Mouse (Mus musculus) c-Kit-negative CD71-positive TER-119-positive erythroid progenitor cells, embryonic 14.5 days (primary cell): ENCODE results near the gene H2-M10.6.
"Not testable (repeated sequence)": the region's sequence is repeated elsewhere in the genome, so short reads cannot be mapped to it uniquely, and the experiment has no call there.

Experiments used
- DNase-seq: peaks from one replicate; pipeline ENCODE4 v3.0.0-alpha.2; 2013; ENCODE audit warnings: low read depth, low spot score

Gene H2-M10.6

GRCm38 (mm10) chr17:36811871-36812270 is at the start of gene H2-M10.6:
Gene H2-M10.6, plus strand, starts transcription at chr17:36812171.
- no peak for DNase-seq

DNA sequence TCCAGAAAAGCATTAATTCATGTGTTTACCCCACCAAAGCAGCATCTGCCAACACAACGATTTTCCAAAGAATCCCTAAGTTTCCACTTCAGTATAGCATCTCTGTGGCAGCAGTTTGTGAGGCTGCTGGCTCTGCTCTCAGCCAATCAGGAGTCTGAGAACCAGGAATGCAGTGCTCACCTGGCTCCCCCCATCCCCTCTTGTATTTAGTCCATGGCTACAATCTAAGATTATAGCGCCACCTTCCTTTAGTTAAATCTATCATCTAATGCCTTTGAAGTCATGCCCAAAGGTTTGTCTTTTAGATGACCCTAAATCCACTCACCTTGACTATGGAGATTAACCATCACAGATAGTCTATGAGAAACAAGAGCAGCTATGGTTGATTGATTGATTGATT is 48.2 kb upstream of the H2-M10.6 start:
- DNase-seq, result no peak

DNA sequence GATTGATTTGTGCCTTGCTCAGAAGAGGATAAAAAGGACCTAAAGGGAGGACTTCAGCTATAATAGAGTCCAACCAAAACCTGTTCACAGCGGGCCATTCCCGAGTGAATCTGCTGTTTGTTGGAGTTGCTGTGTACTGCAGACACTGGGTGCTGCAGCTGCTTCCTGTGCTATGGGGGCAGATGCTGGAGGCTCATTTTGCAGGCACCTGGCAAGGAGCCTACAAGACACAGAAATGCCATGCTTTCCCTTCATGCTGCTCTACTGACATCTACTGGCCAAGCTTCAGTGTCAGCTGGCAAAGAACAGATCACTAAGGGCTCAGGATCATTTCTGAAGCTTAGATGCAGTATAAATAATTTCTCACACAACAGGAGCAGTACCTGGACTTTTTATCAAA is 47.7 kb upstream of the H2-M10.6 start:
- not testable (repeated sequence) for DNase-seq

GRCm38 (mm10) chr17:36765403-36765802 is 46.6 kb upstream of the H2-M10.6 start:
- DNase-seq, result not testable (repeated sequence)

GRCm38 (mm10) chr17:36772610-36773009 is 39.4 kb upstream of the H2-M10.6 start, which contains the start of gene H2-M10.5:
Gene H2-M10.5, plus strand, starts transcription at chr17:36772910.
- not testable (repeated sequence) for DNase-seq

- no peak for DNase-seq
Observed at GRCm38 (mm10) chr17:36781533-36781932, 30.4 kb upstream of the H2-M10.6 start.

- not testable (repeated sequence) for DNase-seq
Observed at GRCm38 (mm10) chr17:36786483-36786886, 25.5 kb upstream of the H2-M10.6 start.

- DNase-seq, result no peak
Observed at GRCm38 (mm10) chr17:36788351-36788750, 23.6 kb upstream of the H2-M10.6 start.

DNA sequence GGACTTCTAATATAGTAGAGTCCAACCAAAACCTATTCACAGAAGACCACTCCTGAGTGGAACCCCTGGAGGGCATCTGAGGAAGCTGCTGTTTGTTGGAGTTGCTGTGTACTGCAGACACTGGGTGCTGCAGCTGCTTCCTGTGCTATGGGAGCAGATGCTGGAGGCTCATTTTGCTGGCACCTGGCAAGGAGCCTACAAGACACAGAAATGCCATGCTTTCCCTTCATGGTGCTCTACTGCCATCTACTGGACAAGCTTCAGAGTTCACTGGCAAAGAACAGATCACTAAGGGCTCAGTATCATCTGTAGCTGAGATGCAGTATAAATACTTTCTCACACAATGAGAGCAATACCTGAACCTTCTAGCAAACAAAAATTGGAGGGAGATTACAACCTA is 23.2 kb upstream of the H2-M10.6 start:
- DNase-seq, result peak; percentile 17

GRCm38 (mm10) chr17:36799493-36799892 is 12.5 kb upstream of the H2-M10.6 start:
- DNase-seq, result no peak

GRCm38 (mm10) chr17:36799921-36800462 is 12.0 kb upstream of the H2-M10.6 start:
- not testable (repeated sequence) for DNase-seq

DNA sequence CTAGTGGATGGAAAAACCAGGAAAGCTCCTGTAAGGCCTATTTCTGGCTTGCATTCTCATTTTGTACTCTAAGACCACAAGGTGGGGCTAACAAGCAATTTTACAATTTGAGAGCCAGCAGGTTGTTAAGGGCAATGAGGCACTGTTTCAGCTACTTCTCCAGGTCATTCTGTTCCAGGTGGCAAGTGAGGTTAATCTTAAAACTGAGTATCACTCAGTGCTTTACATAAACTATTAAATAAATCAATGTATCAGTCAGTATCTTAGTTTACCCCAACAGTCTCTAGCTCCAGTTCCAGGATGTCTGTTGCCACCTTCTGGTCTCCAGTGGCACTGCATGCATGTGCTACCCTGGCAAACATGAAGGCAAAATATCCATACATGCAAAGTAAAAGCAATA is 12.0 kb downstream of the H2-M10.6 start:
- DNase-seq, result no peak

DNA sequence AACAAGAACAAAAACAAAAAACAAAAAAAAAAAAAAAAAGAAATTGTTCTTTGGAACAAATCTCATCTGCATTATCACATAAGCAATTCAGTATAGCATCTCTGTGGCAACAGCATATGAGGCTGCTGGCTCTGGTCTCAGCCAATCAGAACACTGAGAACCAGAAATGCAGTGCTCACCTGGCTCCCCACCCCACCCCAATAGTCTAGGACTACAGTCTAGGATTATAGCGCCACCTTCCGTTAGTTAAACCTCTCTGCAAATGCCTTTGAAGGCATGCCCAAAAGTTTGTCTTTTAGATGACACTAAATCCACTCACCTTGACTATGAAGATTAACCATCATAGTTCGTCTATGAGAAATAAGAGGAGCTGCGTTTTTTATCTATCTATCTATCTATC is 13.6 kb downstream of the H2-M10.6 start:
- no peak for DNase-seq

- not testable (repeated sequence) for DNase-seq
Observed at GRCm38 (mm10) chr17:36826002-36826401, 14.0 kb downstream of the H2-M10.6 start.

- no peak for DNase-seq
Observed at GRCm38 (mm10) chr17:36828488-36828887, 16.5 kb downstream of the H2-M10.6 start.

DNA sequence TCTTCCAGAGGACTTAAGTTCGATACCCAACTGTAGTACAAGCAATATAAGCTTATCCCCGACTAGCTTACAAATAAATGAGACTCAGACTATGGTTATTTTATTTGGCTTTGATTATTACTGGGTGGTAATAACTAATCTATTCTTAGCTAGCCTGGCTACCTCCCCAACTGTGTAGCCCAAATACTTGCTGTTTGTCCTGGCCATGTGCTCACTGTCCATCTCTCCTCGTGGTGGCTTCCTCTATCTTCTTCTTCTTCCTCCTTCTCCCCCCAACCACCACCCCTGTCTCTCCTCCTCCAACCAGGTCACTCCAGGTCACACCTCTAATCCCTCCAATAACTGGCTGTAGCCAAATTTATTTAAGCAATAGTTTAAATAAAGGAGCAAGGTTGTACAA is 18.5 kb downstream of the H2-M10.6 start:
- no peak for DNase-seq

DNA sequence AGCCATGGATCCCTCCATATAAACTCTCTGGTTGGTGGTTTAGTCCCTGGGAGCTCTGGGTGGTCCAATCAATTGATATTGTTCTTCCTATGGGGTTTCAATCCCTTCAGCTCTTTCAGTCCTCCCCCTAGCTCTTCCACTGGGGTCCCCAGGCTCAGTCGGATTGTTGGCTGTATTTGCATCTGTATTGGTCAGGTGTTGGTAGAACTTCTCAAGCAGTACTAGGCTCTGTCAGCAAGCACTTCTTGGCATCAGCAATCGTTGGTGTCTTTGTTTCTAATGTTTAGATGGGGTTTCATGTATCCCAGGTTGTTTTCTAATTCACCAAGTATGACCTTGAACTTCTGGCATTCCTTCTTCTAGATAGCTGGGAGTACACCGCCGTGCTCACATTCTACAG is 20.7 kb downstream of the H2-M10.6 start:
- DNase-seq, result no peak

DNA sequence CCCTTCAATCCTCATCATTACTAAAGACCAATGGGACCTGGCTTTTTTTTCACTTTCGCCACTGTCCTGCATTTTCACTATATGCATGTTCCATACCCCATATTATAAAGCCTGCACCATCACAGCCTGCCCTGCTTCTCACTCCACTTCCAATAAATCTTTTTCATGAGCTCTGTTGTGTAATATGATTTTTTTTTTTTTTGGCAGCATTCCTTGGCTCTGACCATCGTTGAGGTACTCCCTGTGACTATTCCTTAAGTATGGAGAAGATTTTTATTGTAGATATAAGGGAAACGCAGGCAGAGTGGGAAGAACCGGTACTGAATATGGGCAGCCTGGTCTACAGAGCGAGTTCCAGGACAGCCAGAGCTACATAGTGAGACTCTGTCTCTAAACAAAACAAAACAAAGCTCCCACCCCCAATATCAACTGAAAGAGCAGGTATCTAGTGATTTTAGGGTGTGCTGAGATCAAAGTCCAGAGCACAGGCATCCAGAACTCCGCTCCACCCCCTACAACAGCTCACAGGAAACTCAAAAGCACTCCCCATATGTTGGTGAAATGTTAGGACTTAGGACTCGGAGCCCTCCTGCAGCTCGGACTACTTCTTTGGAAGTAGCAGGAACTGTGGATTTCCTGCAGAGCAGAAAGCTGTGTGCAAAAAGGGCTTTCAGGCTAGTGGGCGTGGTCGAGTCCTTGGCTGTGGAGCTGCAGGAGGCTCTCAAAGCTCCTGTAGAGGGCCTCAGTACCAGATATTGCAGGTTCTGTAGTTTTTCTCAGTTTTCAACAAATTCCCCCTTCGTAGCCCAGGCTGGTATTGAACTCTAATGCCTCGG is 23.8 kb downstream of the H2-M10.6 start:
- DNase-seq, result peak; percentile 48

GRCm38 (mm10) chr17:36836427-36836812 is 24.4 kb downstream of the H2-M10.6 start:
- no peak for DNase-seq

DNA sequence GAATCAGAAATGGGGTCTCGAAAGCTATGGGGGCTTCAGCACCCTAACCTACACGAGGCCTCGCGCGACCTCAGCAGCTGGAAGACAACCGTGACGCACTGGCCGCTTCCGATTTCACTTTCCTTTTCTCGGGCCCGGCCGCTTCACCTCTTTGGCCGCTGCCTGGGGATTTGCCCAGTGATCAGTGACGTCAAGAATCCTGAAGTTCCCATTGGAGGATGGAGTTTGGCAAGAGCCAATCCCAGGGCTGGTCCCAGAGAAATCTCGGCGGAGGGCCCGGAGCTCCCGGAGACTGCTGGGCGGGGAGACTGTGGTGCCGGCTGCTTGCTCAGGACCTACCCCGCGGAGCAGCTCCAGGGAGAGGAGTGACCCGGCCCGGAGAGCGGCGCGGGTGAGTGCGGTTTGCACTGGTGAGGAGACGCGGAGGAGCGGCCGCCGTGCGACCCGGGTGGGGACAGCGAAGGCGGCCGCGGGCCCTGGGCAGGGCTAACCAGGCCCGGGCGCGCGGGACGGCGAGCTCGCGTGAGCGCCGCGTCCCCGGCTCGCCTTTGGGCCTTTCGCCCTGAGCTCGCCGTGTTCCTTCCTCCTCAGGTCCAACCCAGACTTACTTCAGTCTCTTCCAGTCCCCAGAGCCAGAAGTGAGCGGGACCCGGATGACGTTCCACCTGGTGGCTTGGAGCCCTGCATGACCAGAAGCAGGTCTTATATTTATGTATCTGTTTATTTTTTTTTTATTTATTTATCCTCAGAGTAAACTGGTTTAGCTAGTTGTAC is 25.1 kb downstream of the H2-M10.6 start, which contains the start of gene Trim26:
Gene Trim26, plus strand, starts transcription at position 261 of the 774 bp plus-strand sequence.
- DNase-seq, result peak; percentile 93

- no peak for DNase-seq
Observed at GRCm38 (mm10) chr17:36839001-36839400, 27.0 kb downstream of the H2-M10.6 start.

DNA sequence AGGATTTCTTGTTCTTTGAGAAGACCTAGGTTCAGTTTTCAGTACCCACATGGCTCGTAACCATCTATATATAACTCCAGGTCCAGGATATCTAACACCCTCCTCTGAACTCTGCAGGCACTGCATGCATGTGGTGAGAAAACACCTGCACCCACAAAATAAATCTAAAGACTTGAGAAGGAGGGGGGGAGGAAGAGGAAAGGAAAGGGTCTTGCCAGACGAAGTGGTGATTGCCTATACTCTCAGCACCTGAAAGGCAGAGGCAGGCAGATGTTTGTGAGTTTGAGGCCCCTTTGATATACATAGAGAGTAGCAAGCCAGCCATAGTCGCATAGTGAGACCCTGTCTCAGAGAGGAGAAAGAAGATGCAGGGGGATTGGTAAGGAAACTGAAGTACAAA is 28.0 kb downstream of the H2-M10.6 start:
- no peak for DNase-seq
